Mouse (Mus musculus) mature B cell (primary cell): ENCODE results near the gene Btnl2.
"Not testable (repeated sequence)": the region's sequence is repeated elsewhere in the genome, so short reads cannot be mapped to it uniquely, and the experiment has no call there.

Experiments used
- in situ Hi-C: fragments of 300-500 bp; cut with MboI; formaldehyde crosslinking; loops from 2 replicates; pipeline ENCODE4 v1.14.3; 2019

The Btnl2 gene

DNA sequence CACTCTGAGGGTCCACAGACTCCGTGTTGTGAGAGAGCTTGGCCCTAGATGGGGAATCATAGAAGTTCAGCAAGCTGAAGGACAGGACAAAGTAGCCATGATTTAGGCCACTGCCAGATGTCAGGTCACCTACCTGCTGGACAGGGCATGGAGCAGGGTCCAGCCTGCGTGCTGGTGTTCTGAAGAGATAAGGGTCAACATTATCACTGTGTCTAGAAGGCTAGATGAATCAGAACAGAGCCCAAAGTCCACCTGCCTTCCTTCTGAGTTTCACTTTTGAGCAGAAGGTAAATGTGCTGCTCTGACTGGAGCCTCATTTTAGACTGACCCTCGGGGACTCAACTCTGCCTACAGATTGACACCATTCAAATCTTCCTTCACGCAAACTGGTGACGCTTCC is at the start of gene Btnl2:
Gene Btnl2 (plus strand): TSS at position 284 of the 400 bp plus-strand sequence.
- in situ Hi-C loops: loop anchor here (10.0 kb wide), 1 partner anchor 110 kb away; no protein-coding TSS in a partner anchor

DNA sequence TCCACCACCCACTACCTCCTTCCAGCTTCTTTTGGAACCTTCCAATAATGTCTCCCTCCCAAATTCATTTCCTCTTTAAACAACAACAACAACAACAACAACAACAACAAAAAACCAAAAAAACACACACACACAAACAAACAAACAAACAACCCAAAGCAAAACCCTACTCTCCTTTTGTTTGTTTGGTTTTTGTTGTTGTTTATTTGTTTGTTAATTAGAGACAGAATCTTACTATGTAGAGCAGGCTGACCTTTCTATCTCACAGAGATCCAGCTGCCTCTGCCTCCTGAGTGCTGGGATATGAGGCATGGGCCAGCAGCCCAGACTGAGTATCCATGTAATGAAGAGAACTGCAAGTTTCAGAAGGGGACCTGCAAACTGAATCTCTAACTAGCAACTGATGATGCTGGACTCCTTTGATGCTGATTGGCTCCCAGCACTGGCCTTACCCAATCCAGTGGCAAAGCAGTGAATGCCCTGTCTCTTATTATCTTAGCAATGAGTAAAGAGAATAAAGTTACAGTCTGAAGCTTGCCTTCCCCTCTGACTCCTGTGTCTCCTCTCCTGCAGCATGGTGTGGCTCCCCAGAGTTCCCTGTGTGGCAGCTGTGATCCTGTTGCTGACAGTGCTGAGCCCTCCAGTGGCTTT is 49.1 kb upstream of the Btnl2 start, which contains the start of gene H2-Eb1:
Gene H2-Eb1 (plus strand): TSS at position 488 of the 651 bp plus-strand sequence.
- in situ Hi-C loops: no loop called here

DNA sequence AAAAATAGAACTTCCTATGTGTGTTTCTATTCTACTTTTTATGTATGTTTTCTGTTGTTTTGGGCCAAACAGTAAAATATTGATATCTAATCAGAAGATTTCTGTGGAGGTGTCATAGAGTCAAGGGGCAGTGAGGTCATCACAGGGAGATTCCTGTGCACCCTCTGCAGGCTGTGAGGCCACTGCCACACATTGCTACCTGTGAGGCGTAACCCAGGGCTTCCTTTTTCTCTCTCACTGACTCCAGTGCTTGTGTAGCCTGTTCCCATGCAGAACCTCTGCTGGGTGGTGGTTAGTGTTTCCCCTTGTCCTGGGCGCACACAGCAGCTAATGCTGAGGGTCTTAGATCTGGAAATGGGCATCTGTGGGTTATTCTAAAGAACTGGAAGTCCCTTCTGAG is 48.2 kb upstream of the Btnl2 start:
- in situ Hi-C loops: no loop called here

DNA sequence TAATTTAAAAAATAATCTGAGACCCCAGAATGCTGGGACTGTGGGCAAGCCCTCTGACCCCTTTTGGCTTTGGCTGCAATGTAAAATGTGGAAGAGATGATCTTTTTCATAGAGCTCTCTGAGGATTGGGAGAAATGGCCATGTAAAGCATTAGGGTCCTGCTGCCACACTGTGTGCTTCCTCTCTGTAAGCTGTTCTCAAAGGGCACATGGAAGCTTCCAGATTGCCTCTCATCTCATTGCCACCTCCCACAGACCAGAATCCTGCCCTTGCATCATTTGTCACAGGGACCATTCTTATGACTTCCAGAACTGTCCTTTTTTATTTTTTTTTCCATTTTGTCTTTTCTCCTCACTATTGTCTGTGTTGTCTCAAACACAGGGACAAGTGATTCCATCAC is 47.4 kb upstream of the Btnl2 start:
- in situ Hi-C loops: no loop called here

DNA sequence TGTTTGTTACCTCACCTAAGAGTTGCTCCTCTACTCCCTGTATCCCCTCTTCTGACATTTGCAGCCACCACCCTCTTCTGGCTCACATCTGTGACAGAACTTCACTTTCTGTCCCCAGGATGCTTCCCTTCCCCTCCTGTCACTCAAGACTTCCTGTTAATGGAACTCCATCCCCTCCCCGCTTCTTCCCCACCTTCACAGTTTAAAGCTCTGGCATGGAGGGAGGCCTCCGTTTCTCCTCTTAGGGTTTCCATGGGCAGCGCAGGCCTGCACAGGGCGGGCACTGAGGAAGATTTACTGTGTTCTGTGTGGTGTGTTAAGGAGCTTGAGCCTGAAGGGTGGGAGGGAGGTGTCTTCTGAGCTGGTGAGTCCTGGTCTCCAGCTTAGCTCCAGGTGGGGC is 46.5 kb upstream of the Btnl2 start:
- in situ Hi-C loops: no loop called here

DNA sequence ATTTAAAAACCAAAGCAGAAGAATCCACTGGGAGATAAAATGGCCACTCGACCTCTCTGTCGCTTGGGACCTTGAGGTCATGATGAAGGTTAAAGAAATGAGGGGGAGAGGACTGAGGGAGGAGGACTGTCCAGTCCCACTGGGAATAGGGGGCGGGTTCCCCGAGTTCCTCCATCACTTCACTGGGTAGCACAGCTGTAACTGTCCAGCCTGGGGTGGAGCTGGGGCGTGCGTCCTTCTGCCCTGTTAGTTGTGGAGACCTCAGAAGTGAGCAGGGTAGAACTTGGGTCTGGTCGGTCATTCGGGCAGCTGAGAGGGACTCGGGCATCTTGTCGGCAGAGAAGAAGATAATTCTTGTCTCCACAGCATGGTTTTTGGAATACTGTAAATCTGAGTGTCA is 45.4 kb upstream of the Btnl2 start:
- in situ Hi-C loops: no loop called here

DNA sequence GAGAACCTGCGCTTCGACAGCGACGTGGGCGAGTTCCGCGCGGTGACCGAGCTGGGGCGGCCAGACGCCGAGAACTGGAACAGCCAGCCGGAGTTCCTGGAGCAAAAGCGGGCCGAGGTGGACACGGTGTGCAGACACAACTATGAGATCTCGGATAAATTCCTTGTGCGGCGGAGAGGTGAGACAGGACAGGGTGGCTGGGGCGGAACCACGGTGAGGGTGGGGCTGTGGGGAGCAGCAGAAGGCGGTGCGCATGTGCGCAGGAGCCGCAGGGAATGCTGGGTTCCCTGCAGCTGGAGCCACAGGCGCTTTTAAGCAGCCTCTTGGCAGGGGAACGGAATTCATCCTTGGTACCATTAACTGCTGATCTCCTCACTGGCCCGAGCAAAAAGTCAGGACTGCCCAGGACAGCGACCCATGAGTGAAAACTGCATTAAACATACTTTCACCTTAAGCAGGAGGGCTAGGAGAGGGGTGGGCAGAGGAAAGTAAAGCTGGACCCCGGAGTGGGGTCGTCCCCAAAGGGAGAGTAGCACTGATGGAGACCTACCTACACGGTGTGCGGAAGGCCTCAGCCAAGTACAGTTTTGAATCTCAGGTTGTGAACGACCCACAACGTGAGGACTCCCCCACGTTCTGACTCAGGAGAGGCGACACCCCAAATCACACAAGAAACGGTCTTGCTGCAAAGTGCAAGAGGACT is 44.8 kb upstream of the Btnl2 start:
- in situ Hi-C loops: no loop called here

DNA sequence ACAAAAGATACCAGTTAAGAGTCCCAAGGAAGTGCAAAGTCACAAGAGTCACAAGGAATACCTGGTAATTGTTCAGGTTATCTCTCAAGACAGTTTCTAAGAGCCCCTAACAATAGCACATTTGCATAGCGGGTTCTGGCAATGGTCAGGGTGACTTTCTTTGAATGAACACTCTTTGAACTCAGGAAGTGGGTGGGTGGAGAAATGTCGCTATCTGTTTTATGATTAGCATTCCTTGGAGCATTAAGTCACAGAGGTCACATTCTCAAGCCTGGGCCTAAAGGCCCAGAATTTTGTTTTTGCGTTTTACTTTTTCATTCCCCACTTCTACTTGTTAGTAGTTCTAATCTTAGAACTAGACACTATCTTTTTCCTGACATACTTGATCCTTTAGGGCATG is 44.1 kb upstream of the Btnl2 start:
- in situ Hi-C loops: not testable (repeated sequence)

DNA sequence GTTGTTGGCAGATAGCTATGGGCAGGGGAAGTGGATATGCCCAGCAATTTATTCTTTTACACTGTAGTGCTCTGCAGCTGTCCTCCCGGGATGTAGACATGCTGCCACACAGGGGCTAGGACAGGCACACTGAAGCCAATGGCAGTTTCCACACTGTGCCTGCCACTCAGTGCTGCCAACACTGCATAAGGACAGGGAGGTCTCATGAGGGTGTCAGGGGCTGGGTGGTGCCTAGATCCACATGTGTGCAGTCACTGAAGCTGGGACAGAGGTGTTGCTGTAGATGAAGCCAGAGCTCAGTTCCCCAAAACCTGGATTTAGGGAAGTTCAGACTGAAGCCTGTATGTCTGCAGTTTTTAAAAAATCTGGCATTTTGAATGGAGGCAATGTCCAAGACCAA is 42.4 kb upstream of the Btnl2 start:
- in situ Hi-C loops: no loop called here

DNA sequence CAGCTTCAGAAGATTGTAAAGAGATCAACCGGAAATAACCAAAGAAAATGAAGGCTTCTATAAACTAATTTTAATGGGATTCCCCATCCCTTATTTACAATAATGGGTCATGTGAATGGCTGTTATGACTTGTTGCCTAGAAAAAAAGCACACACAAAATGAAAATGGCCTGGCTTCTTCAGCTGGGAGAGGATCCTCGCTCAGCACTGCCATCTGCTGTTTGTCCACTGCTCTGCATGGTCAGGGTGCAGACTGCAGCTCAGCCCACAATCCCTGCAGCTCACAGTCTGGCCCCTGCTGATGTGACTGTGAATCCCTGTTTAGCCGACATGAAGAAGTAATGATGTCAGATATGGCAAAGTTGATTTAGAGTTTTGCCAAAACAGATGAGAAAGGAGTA is 41.2 kb upstream of the Btnl2 start:
- in situ Hi-C loops: no loop called here

DNA sequence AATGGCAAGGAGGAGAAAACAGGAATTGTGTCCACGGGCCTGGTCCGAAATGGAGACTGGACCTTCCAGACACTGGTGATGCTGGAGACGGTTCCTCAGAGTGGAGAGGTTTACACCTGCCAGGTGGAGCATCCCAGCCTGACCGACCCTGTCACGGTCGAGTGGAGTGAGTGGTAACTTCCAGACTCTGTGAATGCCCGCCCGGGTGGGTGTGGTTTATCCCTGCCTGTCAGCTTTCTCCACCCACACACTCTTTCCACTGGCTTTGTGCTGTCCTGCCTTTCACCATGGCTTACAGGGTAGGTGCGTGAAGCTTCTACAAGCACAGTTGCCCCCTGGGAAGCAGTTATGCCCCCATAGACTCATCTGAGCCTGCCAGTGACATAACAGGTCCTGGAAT is 40.3 kb upstream of the Btnl2 start:
- in situ Hi-C loops: no loop called here

DNA sequence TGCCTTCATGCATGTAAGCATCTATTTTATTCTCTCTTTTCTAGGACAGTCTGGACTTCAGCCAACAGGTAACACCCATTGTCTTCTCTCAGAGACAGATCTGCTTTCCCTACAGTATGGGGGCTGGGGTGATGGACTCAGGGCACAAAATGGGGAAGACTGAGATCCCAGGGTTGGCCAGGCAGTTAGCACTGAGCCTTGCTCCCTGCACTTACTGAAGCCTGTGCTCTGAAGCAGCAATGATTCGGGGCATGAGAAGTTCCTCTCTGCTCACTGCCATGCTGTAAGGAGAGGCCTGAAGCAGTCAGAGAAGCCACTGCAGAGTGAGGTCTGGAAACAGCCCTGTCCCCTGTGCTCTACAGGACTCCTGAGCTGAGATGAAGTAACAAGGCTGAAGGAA is 39.1 kb upstream of the Btnl2 start:
- in situ Hi-C loops: no loop called here

DNA sequence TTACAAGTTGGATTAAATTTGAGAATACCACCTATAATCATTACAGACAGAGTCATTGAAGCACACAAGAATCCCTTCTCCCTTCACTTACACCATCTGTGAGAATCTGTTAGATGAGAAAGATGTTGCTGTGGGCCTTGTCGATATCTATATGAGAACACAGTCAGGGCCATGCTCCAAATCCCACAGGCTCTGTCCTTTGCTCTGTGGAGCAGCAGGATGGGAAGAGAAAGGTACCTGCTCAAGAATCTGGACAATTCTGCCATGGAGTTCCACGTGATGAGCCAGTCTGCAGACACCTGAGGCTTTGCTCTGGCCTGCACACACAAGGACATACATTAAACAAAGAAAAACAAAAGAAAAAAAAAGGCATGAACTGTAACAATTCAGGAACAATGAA is 37.9 kb upstream of the Btnl2 start:
- in situ Hi-C loops: no loop called here

DNA sequence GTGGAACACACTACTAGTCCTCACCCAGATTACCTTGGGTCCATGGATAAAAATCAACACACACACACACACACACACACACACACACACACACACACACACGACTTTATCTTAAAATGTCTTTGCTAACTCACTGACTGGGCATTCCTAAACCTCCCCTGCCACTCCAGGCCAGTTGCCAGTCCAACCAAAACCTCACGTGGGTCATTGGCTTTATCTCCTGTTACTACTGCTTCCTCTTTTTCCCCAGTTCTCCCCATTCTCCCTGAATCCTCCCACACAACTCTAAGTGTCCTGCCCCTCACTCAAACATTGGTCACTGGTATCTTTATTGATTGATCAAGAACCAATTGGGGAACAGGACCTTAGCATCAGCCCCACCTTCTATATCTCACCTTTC is 37.3 kb upstream of the Btnl2 start:
- in situ Hi-C loops: no loop called here

DNA sequence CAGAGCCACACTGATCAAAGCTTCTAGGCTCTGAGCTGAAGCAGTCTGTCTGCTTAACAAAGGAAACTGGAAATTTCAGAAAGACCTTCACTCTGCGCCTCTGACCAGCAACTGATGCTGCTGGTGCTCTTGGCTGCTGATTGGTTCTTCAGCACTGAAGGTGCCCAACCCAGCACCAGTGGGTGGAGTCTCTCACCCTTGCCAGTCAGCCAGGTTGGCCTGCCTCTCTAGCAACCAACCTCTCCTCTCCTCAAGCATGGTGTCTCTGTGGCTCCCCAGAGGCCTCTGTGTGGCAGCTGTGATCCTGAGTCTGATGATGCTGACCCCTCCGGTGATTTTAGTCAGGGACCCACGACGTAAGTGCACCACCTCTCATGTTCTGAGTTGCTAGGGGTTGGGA is 29.2 kb upstream of the Btnl2 start, which contains the start of gene H2-Eb2:
Gene H2-Eb2 (plus strand): TSS at position 230 of the 400 bp plus-strand sequence.
- in situ Hi-C loops: no loop called here

DNA sequence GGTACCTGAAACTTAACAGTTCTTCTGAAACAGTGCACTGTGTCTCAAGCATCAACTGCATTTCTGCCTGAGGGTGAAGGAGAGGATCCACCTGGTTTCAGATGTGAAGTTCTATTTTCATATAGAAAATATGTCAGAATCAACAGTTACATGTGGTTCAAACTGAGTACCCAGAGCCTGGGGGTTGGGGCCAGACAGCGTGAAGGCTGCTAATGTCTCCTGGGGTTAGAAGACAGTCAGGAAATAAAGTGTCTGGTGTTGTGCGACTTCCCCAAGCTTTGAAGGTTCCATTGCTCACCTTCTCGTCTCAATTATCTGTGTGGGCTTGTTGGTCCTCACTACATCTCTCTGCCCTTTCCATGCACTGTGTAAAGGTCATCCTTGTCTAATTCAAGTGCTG is 28.2 kb upstream of the Btnl2 start:
- in situ Hi-C loops: no loop called here

DNA sequence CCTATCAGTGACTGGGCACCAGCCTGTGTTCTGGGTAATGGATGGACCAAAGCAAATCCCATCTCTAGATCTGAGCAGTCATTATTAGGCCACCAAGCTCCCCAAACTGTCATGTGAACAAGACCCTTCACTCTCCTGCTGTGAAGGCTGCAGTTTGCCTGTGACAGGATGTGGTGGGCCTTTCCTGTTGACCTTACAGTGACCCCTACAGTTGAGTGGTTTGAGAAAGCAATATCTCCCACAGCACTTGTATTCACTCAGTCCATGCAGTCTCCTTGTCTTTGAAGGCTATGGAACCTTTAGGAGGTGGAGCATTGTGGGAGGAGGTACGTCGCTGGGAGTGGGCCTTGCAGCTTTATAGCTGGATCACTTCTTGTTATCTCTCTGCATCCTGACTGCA is 24.8 kb upstream of the Btnl2 start:
- in situ Hi-C loops: no loop called here

DNA sequence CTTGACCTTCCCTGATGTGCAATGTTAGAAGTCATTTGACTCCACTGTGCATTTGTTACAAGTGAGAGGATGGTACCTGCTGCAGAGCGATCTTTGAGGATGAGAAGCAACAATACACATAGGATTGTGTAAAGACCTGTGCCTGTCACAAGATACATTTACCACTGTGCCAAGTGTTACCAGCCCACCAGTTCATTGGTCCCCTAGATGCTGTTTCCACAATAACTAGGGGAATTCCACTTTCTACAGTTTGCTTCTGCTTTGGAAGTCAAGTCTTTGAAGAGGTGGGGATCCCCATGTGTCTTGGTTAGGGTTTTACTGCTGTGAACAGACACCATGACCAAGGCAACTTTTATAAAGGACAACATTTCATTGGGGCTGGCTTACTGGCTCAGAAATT is 23.4 kb upstream of the Btnl2 start:
- in situ Hi-C loops: no loop called here

DNA sequence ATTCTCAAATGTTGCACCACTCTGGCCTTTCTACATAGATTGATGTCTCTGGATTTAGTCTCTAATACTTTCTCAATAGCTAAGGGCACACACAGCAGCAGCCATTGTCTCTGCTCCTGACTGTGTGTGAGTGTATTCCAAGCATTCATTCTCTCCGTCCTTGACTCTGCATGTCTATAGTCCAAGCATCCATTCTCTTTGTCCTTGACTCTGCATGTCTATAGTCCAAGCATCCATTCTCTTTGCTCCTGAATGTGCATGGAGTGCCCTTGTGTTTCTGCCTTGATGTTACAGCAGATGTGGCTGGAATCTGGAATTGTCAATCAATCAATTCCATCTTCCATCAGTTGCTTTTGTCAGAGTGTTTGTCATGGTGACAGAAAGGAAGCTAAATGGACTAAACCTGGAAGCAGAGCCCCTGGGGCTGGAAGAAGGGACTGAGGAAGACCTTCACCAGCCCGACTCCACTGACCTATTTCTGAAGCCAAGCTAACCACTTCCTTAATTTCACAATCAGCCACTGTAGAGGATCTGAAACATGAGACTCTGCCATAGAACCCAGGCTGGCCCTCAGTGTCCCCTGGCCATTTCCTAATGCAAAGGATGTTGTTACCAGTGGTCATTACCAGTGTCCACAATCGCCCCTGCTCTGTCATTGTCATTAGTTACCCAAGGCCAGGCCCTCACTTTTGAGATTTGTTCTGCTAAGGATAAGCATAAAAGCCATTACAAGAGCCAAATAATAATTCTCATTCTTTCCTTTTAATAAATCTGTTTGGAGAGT is 13.8 kb upstream of the Btnl2 start:
- in situ Hi-C loops: no loop called here

DNA sequence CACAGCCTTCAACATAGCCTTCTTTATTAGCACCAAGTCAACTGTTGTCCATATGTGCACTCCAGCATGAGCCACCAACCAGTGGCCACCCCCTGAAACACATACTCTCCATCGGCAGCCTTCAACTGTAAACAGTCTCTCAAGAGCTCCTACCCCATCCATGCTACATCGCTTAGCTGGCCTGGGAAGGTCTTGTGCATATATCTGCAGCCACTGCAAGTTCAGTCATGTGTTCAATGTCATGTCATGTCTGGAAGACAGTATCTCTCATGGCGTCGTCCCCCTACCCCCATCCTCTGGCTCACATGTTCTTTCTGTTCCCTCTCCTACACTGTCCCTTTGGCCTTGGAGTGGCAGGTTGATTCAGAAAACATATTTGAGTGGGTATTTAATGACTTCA is 9.7 kb upstream of the Btnl2 start:
- in situ Hi-C loops: no loop called here

DNA sequence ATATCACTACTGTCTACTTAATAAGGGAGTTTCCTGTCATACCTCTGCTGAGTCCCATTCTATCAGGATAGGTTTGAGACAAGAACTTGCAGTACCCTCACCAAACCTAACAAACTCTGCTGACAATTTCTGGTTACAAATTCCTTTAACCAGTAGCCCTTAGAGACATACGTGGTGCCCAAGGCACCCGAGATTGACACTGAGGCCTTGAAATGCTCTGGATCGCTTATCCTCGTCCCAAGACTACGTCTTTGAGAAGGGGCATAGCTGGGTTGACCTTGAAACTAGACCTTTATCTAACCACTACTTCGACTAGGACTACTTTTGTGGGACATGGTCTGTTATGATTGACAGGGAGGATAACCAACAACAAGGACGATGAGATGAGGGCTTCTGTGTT is 9.1 kb upstream of the Btnl2 start:
- in situ Hi-C loops: no loop called here

DNA sequence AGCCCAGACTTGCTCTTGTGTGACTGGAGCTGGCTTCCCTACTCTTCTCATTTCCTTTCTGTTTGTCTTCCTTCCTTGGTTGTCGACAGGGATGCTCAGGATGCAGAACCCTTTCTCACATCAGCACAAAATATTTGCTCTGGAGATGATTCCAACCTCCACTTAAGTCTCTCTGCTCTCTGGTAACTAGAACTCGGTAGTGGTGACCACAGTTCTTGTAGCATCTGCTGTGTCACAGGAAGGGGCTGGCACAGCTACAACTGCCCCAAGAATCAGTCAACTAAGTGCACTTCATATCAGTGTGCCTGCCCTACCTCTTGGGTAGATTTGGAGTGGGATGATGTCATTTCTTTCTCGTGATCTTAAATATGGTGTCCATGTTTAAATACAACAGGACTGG is 8.6 kb upstream of the Btnl2 start:
- in situ Hi-C loops: no loop called here
